Mouse (Mus musculus) C2C12 (cell line): ENCODE measurements around the gene Ptprn2. TPM values are rescaled to one million over a fixed set of nuclear protein-coding genes. Genes with fewer than 3 reads are reported as not detected.

Source experiments
- H3K27me3 ChIP-seq: one replicate; pipeline ENCODE4 v1.6.1; 2011; ENCODE audit not compliant: control insufficient read depth, insufficient read depth, insufficient read length
- H3K36me3 ChIP-seq: one replicate; pipeline ENCODE4 v1.6.1; 2011; ENCODE audit not compliant: control insufficient read depth, insufficient read depth
- H3K4me3 ChIP-seq: one replicate; pipeline ENCODE4 v1.5.1; 2011; ENCODE audit warnings: mild to moderate bottlenecking, control low read depth; ENCODE audit not compliant: poor library complexity, insufficient read depth, severe bottlenecking
- H3K79me2 ChIP-seq: one replicate; pipeline ENCODE4 v1.6.1; 2011; ENCODE audit not compliant: control insufficient read depth, insufficient read depth
- H3K79me3 ChIP-seq: one replicate; pipeline ENCODE4 v1.6.1; 2011; ENCODE audit warnings: low read depth, control low read depth
- H3ac ChIP-seq: one replicate; pipeline ENCODE3; 2011; ENCODE audit warnings: low read depth; ENCODE audit not compliant: control insufficient read depth, insufficient read length
- CEBPB ChIP-seq: IDR thresholded peaks from one replicate; pipeline ENCODE4 v1.6.1; 2011; ENCODE audit warnings: low read depth, mild to moderate bottlenecking, control low read depth, moderate library complexity
- CTCF ChIP-seq: IDR thresholded peaks from one replicate; pipeline ENCODE4 v1.5.1; 2011; ENCODE audit not compliant: control insufficient read depth, insufficient read depth, insufficient read length
- FOSL1 ChIP-seq: IDR thresholded peaks from one replicate; pipeline ENCODE4 v1.8.0; 2011; ENCODE audit warnings: mild to moderate bottlenecking, low read length; ENCODE audit not compliant: poor library complexity, insufficient read depth, severe bottlenecking
- MAX ChIP-seq: IDR thresholded peaks from one replicate; pipeline ENCODE4 v1.6.1; 2011; ENCODE audit warnings: mild to moderate bottlenecking, control low read depth
- MYOD1 ChIP-seq: IDR thresholded peaks from one replicate; pipeline ENCODE4 v1.6.1; 2011; ENCODE audit warnings: low read depth; ENCODE audit not compliant: control insufficient read depth, insufficient read length
- MYOG ChIP-seq: IDR thresholded peaks from one replicate; pipeline ENCODE4 v1.6.1; 2011; ENCODE audit not compliant: control insufficient read depth, insufficient read length; ENCODE audit errors: extremely low read depth
- USF1 ChIP-seq: IDR thresholded peaks from one replicate; pipeline ENCODE4 v1.6.1; 2011; ENCODE audit warnings: low read depth, mild to moderate bottlenecking, control low read depth, moderate library complexity
- polyA plus RNA-seq: library from polyadenylated mRNA; unstranded; fragments of >200 nt; fragmentation: generic; extraction: Trizol; gene quantifications from one replicate; pipeline ENCODE4 v1.2.1, GENCODE M21; 2012; ENCODE audit warnings: missing spikeins

The Ptprn2 gene
- polyA plus RNA-seq, 1 experiment, result 0.41 TPM

- no peak overlapping the region for H3ac ChIP-seq
- no peak overlapping the region for H3K4me3 ChIP-seq
- no peaks in the 10 kb centered on the region for H3K79me2 ChIP-seq
- no peaks in the 10 kb centered on the region for H3K36me3 ChIP-seq
- no peaks in the 10 kb centered on the region for H3K27me3 ChIP-seq
- no peak for TF ChIP-seq MYOD1
- TF ChIP-seq USF1, result no peak
- no peak for TF ChIP-seq CTCF
- TF ChIP-seq MAX, result no peak
- no peak for TF ChIP-seq CEBPB
- no peak for TF ChIP-seq FOSL1
- TF ChIP-seq MYOG, result no peak
- H3K79me3 ChIP-seq, result no peaks in the 10 kb centered on the region
Measured at GRCm38 (mm10) chr12:117077664-117078063, 592.1 kb downstream of the Ptprn2 start.

DNA sequence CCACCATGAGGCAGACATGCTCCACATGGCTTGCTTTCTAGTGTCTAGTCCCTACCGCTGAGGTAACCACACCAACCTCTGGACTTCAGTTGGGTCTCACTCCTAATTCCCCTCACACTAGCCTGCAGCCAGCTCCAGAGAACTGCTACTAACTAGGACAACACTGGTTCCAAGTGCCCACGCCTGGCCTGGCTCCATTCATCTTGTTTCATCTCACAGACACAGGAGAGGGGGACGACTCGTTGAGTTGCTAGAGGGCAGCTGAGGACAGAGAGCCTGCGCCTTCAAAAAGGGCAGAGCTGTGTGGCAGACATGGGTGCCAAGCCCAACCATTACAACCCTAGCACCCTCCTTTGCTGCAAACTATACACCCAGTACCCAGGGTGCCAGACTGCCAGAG is 593.4 kb downstream of the Ptprn2 start:
- no peak for TF ChIP-seq MAX
- TF ChIP-seq MYOG, result no peak
- TF ChIP-seq CTCF, result no peak
- no peak for TF ChIP-seq CEBPB
- TF ChIP-seq USF1, result no peak
- H3K4me3 ChIP-seq, result no peak overlapping the region
- H3K36me3 ChIP-seq, result no peaks in the 10 kb centered on the region
- no peaks in the 10 kb centered on the region for H3K79me2 ChIP-seq
- H3K79me3 ChIP-seq, result no peaks in the 10 kb centered on the region
- no peak overlapping the region for H3ac ChIP-seq
- H3K27me3 ChIP-seq, result no peaks in the 10 kb centered on the region

DNA sequence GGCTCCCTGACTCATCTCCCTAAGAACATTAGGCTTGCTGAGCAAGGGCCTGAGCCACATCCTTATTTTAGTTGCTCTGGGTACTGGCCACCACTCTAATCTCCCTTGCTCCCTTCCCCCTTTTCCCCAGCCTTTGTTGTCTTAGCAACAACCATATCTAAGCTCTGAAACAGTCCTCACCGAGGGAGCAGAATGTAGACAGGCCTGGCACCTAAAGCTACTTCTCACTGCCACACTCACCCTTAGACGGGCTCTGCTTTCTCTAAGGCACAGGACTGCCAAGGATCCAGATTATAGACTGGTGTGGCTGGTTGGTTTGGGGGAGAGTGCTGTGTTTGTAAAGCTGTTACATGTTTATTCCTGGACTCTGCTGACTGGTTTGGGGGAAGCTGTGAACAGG is 594.2 kb downstream of the Ptprn2 start:
- H3K4me3 ChIP-seq, result no peak overlapping the region
- TF ChIP-seq CEBPB (no peak), USF1 (no peak), FOSL1 (no peak), MYOD1 (no peak), MYOG (no peak)
- H3ac ChIP-seq, result no peak overlapping the region
- H3K27me3 ChIP-seq, result no peaks in the 10 kb centered on the region
- no peaks in the 10 kb centered on the region for H3K36me3 ChIP-seq
- no peaks in the 10 kb centered on the region for H3K79me3 ChIP-seq
- no peaks in the 10 kb centered on the region for H3K79me2 ChIP-seq

DNA sequence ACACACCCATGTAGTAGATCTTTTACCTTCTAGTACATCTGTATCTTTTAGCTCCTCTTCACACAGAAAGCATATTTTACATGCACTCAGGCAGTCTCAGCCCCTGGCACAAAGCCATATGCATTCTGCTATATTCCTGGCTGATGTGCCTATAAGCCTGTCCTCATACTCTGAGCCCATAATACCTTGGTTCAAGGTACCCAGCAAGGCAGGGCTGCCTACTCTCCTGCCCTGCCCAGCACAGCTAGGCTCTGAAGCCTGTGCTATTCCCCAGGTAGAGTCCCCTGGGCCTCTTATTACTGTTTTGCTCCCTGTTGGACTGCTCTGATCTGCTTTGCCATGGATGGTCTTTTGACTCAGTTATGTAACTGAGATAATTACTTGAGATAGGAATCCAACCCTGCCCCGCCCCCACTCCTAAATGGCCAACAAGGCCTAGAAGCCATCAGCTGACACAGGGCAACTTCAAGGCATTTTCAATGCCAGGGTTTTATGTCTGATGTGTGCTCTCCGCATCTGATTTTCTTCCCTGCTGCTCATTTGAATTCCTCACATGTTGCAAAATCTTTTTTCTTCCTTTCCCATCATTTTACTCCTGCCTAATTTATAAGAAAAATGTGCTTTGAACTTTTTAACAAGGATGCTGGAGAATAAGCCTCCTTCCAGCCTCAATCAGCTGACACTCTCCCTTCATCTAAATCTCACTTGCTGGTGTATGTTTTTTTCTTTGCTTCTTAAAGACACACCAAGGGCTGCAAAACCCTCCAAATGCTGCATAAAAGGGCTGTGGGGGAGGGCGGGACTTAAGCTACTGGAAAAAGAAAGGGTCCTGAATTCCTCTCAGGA is 598.6 kb downstream of the Ptprn2 start:
- Histone ChIP-seq H3K4me3 (no peak overlapping the region), H3K79me2 (no peaks in the 10 kb centered on the region), H3K79me3 (no peaks in the 10 kb centered on the region), H3ac (no peak overlapping the region), H3K27me3 (no peaks in the 10 kb centered on the region), H3K36me3 (no peaks in the 10 kb centered on the region)
- no peak for TF ChIP-seq MYOD1
- TF ChIP-seq USF1, result no peak
- no peak for TF ChIP-seq MYOG
- no peak for TF ChIP-seq CTCF
- no peak for TF ChIP-seq FOSL1

GRCm38 (mm10) chr12:117084702-117085409 is 599.3 kb downstream of the Ptprn2 start:
- H3K79me3 ChIP-seq, result no peaks in the 10 kb centered on the region
- H3K36me3 ChIP-seq, result no peaks in the 10 kb centered on the region
- TF ChIP-seq CEBPB, result no peak
- no peak for TF ChIP-seq MAX
- no peak for TF ChIP-seq CTCF
- no peak for TF ChIP-seq USF1
- TF ChIP-seq FOSL1, result no peak
- TF ChIP-seq MYOG, result no peak
- H3K79me2 ChIP-seq, result no peaks in the 10 kb centered on the region
- H3K4me3 ChIP-seq, result no peak overlapping the region
- no peak overlapping the region for H3ac ChIP-seq
- H3K27me3 ChIP-seq, result no peaks in the 10 kb centered on the region
